ENCODE assay signal across 12 mouse cellular contexts in genomic region chr16:58502566-58502965, GRCm38 (mm10). TPM values are rescaled to one million over a fixed set of nuclear protein-coding genes. Genes with fewer than 3 reads are reported as not detected.
A peak's percentile ranks its signal among the peaks of the same experiment; 100 is the strongest.
DNase-seq lines count a peak whose midpoint lies in the region; ATAC-seq and TF ChIP-seq lines count a peak whose summit lies in the region.
"Had no signal": no experiment of that assay in that cellular context is flagged by ENCODE, and none has a peak within 500 bp of the region (broad histone marks: within the 10 kb centered on the region; RNA-seq: fewer than 3 reads in every experiment).

No protein-coding gene starts in this region.

- H3K4me1 ChIP-seq in hindbrain, embryonic 10.5 days (replicated peaks), result peaks cover 31% of the 10 kb centered on the region
- H3K4me1 ChIP-seq in hindbrain, embryonic 14.5 days (replicated peaks; ENCODE audit: control insufficient read depth, insufficient read depth, low read length), result peaks cover 10% of the 10 kb centered on the region; the same call in 1 of the 2 replicates
- H3K4me1 ChIP-seq in lung, embryonic 15.5 days, result peaks cover 41% of the 10 kb centered on the region
- H3K4me1 ChIP-seq in lung, adult 2 months (ENCODE audit: control insufficient read depth, insufficient read depth, low read length), result peaks cover 30% of the 10 kb centered on the region
- peaks cover 7% of the 10 kb centered on the region for H3K4me1 ChIP-seq in brown adipose tissue, adult 24 weeks (ENCODE audit: control insufficient read depth, insufficient read depth, insufficient read length, low read length)
- H3K4me1 ChIP-seq in liver, embryonic 12.5 days, result peaks cover 81% of the 10 kb centered on the region
- H3K4me1 ChIP-seq in cerebellum, adult 2 months (ENCODE audit: control insufficient read depth, insufficient read depth, low read length), result no peaks in the 10 kb centered on the region
- H3K4me1 ChIP-seq: neural tube, embryonic 12.5 days had no signal

- no peak for DNase-seq in hindbrain, embryonic 10.5 days (ENCODE audit: low spot score)
- DNase-seq in hindbrain, embryonic 14.5 days (ENCODE audit: low spot score), result no peak
- no peak for DNase-seq in lung, adult 2 months
- no peak for DNase-seq in cerebellum, adult 2 months
- DNase-seq in frontal cortex, postnatal 25 days (ENCODE audit: low spot score in 2 of 2), result no peak
- DNase-seq: cerebellum, adult 8-10 months had no signal

- no peak for TF ChIP-seq POLR2A in lung, adult 2 months (IDR thresholded peaks at IDR 0.05; ENCODE audit: borderline replicate concordance, extremely low read depth, low read depth, low read length)
- no peak for TF ChIP-seq POLR2A in cerebellum, adult 2 months (IDR thresholded peaks at IDR 0.05; ENCODE audit: borderline replicate concordance, insufficient read depth, low read length)

- 81% methylated on average over 6 of the region's 6 CpGs for WGBS in hindbrain, embryonic 10.5 days
- WGBS in hindbrain, embryonic 14.5 days, result 81% methylated on average over 6 of the region's 6 CpGs
- 47% methylated on average over 6 of the region's 6 CpGs for WGBS in lung, embryonic 15.5 days
- 36% methylated on average over 6 of the region's 6 CpGs for WGBS in lung, adult 2 months
- 55% methylated on average over 6 of the region's 6 CpGs for WGBS in liver, embryonic 12.5 days (ENCODE audit: insufficient replicate concordance)
- WGBS in cerebellum, adult 2 months, result 79% methylated on average over 6 of the region's 6 CpGs

- 0 out of 2 replicates have a peak overlapping the region, but pooled peaks have one; percentile 46 for H3K27ac ChIP-seq in hindbrain, embryonic 10.5 days
- H3K27ac ChIP-seq in hindbrain, embryonic 14.5 days, result no peak overlapping the region
- peak overlapping the region; percentile 78 for H3K27ac ChIP-seq in lung, embryonic 15.5 days
- peak overlapping the region; percentile 73 for H3K27ac ChIP-seq in brown adipose tissue, adult 24 weeks (replicated peaks; ENCODE audit: low read depth, low read length)
- peak overlapping the region; percentile 79 for H3K27ac ChIP-seq in liver, embryonic 12.5 days
- H3K27ac ChIP-seq in cerebellum, adult 2 months (ENCODE audit: insufficient read depth, low read length), result no peak overlapping the region
- H3K27ac ChIP-seq: embryonic facial prominence, embryonic 10.5 days; midbrain, embryonic 13.5 days; neural tube, embryonic 12.5 days had no signal

- no peak overlapping the region for H3K9ac ChIP-seq in hindbrain, embryonic 14.5 days
- H3K9ac ChIP-seq in lung, embryonic 15.5 days, result no peak overlapping the region
- H3K9ac ChIP-seq in liver, embryonic 12.5 days, result peak overlapping the region; percentile 18; the same call in 1 of the 2 replicates
- H3K9ac ChIP-seq: midbrain, embryonic 13.5 days; neural tube, embryonic 12.5 days had no signal

- H3K27me3 ChIP-seq in hindbrain, embryonic 10.5 days (ENCODE audit: insufficient read depth, poor library complexity, severe bottlenecking), result no peaks in the 10 kb centered on the region
- no peaks in the 10 kb centered on the region for H3K27me3 ChIP-seq in hindbrain, embryonic 14.5 days (ENCODE audit: control insufficient read depth, insufficient read depth, low read length)
- no peaks in the 10 kb centered on the region for H3K27me3 ChIP-seq in lung, embryonic 15.5 days
- no peaks in the 10 kb centered on the region for H3K27me3 ChIP-seq in liver, embryonic 12.5 days (replicated peaks)
- no peaks in the 10 kb centered on the region for H3K27me3 ChIP-seq in cerebellum, adult 2 months (ENCODE audit: control insufficient read depth, insufficient read depth, low read length)
- H3K27me3 ChIP-seq: midbrain, embryonic 13.5 days; neural tube, embryonic 12.5 days had no signal

- H3K9me3 ChIP-seq in hindbrain, embryonic 10.5 days, result no peaks in the 10 kb centered on the region
- no peaks in the 10 kb centered on the region for H3K9me3 ChIP-seq in hindbrain, embryonic 14.5 days (ENCODE audit: control insufficient read depth, low read length)
- no peaks in the 10 kb centered on the region for H3K9me3 ChIP-seq in lung, embryonic 15.5 days
- H3K9me3 ChIP-seq in liver, embryonic 12.5 days (replicated peaks), result no peaks in the 10 kb centered on the region
- H3K9me3 ChIP-seq: embryonic facial prominence, embryonic 10.5 days; midbrain, embryonic 13.5 days; neural tube, embryonic 12.5 days had no signal

- no peak overlapping the region for H3K4me3 ChIP-seq in hindbrain, embryonic 10.5 days
- no peak overlapping the region for H3K4me3 ChIP-seq in hindbrain, embryonic 14.5 days (replicated peaks; ENCODE audit: low read length)
- no peak overlapping the region for H3K4me3 ChIP-seq in lung, embryonic 15.5 days
- no peak overlapping the region for H3K4me3 ChIP-seq in lung, adult 2 months (replicated peaks; ENCODE audit: extremely low read depth, low read depth, low read length)
- no peak overlapping the region for H3K4me3 ChIP-seq in brown adipose tissue, adult 24 weeks (ENCODE audit: insufficient read depth, low read depth, low read length)
- no peak overlapping the region for H3K4me3 ChIP-seq in liver, embryonic 12.5 days
- no peak overlapping the region for H3K4me3 ChIP-seq in cerebellum, adult 2 months (replicated peaks; ENCODE audit: insufficient read depth, low read depth, low read length)
- H3K4me3 ChIP-seq: embryonic facial prominence, embryonic 10.5 days; midbrain, embryonic 13.5 days; neural tube, embryonic 12.5 days had no signal

- no peaks in the 10 kb centered on the region for H3K36me3 ChIP-seq in hindbrain, embryonic 10.5 days
- H3K36me3 ChIP-seq in hindbrain, embryonic 14.5 days (replicated peaks; ENCODE audit: control insufficient read depth, insufficient read depth), result no peaks in the 10 kb centered on the region
- H3K36me3 ChIP-seq in lung, embryonic 15.5 days, result no peaks in the 10 kb centered on the region
- H3K36me3 ChIP-seq in liver, embryonic 12.5 days, result peaks cover 59% of the 10 kb centered on the region
- H3K36me3 ChIP-seq: embryonic facial prominence, embryonic 10.5 days; midbrain, embryonic 13.5 days; neural tube, embryonic 12.5 days had no signal

- no peak overlapping the region for H3K4me2 ChIP-seq in hindbrain, embryonic 14.5 days (replicated peaks)
- no peak overlapping the region; the same call in 1 of the 2 replicates for H3K4me2 ChIP-seq in lung, embryonic 15.5 days
- peak overlapping the region; percentile 33; the same call in 1 of the 2 replicates for H3K4me2 ChIP-seq in liver, embryonic 12.5 days
- H3K4me2 ChIP-seq: midbrain, embryonic 13.5 days; neural tube, embryonic 12.5 days had no signal

- ATAC-seq in hindbrain, embryonic 14.5 days (ENCODE audit: low FRiP score), result no peak
- ATAC-seq in lung, embryonic 15.5 days (ENCODE audit: borderline replicate concordance, extremely low read depth, low FRiP score, low TSS enrichment), result no peak
- ATAC-seq in liver, embryonic 12.5 days, result no peak

- no peak for TF ChIP-seq CTCF in lung, adult 2 months (IDR thresholded peaks at IDR 0.05; ENCODE audit: insufficient read depth, low read length)
- TF ChIP-seq CTCF in cerebellum, adult 2 months (IDR thresholded peaks at IDR 0.05; ENCODE audit: borderline replicate concordance, insufficient read depth, low read depth, low read length), result no peak

RNA-seq across cellular contexts. Expression of gene St3gal6, which starts 21.5 kb away (rescaled TPM):
- polyA plus RNA-seq in hindbrain, embryonic 10.5 days (2016; fragmentation: Nextera tagmentation; extraction: Ambion mirVana), result 8.7 and 10.2 TPM in 2 replicates
- polyA plus RNA-seq in hindbrain, embryonic 14.5 days (2014; fragmentation: Nextera tagmentation; extraction: Ambion mirVana), result 10.4 and 10.8 TPM in 2 replicates
- 27.3 and 29.7 TPM in 2 replicates for polyA plus RNA-seq in lung, embryonic 15.5 days (2015; fragmentation: Nextera tagmentation; extraction: Ambion mirVana)
- polyA plus RNA-seq in lung, adult 2 months (2012; rRNA removed), result 38.8 and 60.1 TPM in 2 replicates
- 39.7 and 40.3 TPM in 2 replicates for polyA plus RNA-seq in brown adipose tissue, adult 24 weeks (2012; ENCODE audit: insufficient read depth, insufficient read length, missing spikeins)
- 60.1 TPM in 2 replicates for polyA plus RNA-seq in liver, embryonic 12.5 days (2016; fragmentation: Nextera tagmentation; extraction: Ambion mirVana)
- 23.9 and 25.3 TPM in 2 replicates for polyA plus RNA-seq in cerebellum, adult 2 months (2012; rRNA removed)

Comparison
In these comparisons a context has a peak if more than half of its experiments do, and no peak if none do; other contexts are left out.
1. H3K27ac ChIP-seq: peak in hindbrain, embryonic 10.5 days (single experiment), lung, embryonic 15.5 days (single experiment), brown adipose tissue, adult 24 weeks (single experiment) and liver, embryonic 12.5 days (single experiment); none in hindbrain, embryonic 14.5 days (single experiment) and cerebellum, adult 2 months (single experiment).